Mouse (Mus musculus): Measurements from ENCODE around the gene Ticrr. TPM values are rescaled to one million over a fixed set of nuclear protein-coding genes. Genes with fewer than 3 reads are reported as not detected.
A peak's percentile ranks its signal among the peaks of the same experiment; 100 is the strongest.

The Ticrr gene
- polyA plus RNA-seq, 1 experiment from 2014 or later, result 5.0 TPM

DNA sequence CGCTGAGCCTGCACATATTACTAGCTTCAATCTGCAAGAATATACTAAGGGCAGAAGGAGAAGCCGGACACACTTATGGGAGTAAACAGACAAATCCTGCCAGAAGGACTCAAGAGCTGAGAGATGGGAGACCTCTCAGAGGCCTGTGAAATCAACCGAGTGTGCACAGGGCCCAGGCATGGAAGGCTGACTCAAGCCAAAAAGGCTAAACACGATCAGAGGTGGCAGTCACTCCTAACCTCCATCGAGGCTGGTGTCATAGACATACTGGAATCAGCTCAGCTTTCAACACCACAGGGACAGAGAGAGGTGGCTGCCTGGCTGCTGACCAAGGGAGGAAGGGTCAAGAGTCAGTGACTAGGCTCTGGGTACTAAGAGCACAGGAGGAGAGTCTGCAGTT is 45.2 kb downstream of the Ticrr start:
- no peaks in the 10 kb centered on the region; the same call in none of the 2 replicates for H3K36me3 ChIP-seq
- no peak for ATAC-seq (replicated peaks)
- no peak overlapping the region for H3K27ac ChIP-seq (replicated peaks)
- H3K27me3 ChIP-seq, result no peaks in the 10 kb centered on the region
- H3K4me1 ChIP-seq, result peaks cover under 1% of the 10 kb centered on the region; the same call in 1 of the 2 replicates
- WGBS, result 89% methylated on average over 5 of the region's 5 CpGs
- no peaks in the 10 kb centered on the region for H3K9me3 ChIP-seq
- no peak overlapping the region for H3K9ac ChIP-seq (replicated peaks)
- H3K4me3 ChIP-seq, result no peak overlapping the region
- H3K4me2 ChIP-seq (replicated peaks), result no peak overlapping the region

GRCm38 (mm10) chr7:79710130-79710607 is 50.2 kb downstream of the Ticrr start:
- H3K4me1 ChIP-seq, result peaks cover 13% of the 10 kb centered on the region
- peak overlapping the region; percentile 48 for H3K4me3 ChIP-seq
- no peaks in the 10 kb centered on the region for H3K27me3 ChIP-seq
- H3K9me3 ChIP-seq, result no peaks in the 10 kb centered on the region
- peak overlapping the region; percentile 68 for H3K4me2 ChIP-seq (replicated peaks)
- 1% methylated on average over 55 of the region's 55 CpGs for WGBS
- no peaks in the 10 kb centered on the region for H3K36me3 ChIP-seq
- H3K9ac ChIP-seq (replicated peaks), result peak overlapping the region; percentile 58
- ATAC-seq (replicated peaks), result peak; percentile 91
- H3K27ac ChIP-seq (replicated peaks), result 0 out of 2 replicates have a peak overlapping the region, but pooled peaks have one; percentile 6

GRCm38 (mm10) chr7:79710831-79711230 is 50.8 kb downstream of the Ticrr start:
- Histone ChIP-seq H3K4me2 (replicated peaks) (peak overlapping the region; percentile 68), H3K9ac (replicated peaks) (peak overlapping the region; percentile 58), H3K36me3 (no peaks in the 10 kb centered on the region), H3K27me3 (no peaks in the 10 kb centered on the region), H3K27ac (replicated peaks) (0 out of 2 replicates have a peak overlapping the region, but pooled peaks have one; percentile 6), H3K4me3 (peak overlapping the region; percentile 48), H3K9me3 (no peaks in the 10 kb centered on the region), H3K4me1 (peaks cover 16% of the 10 kb centered on the region)
- WGBS, result 32% methylated on average over 17 of the region's 17 CpGs
- ATAC-seq (replicated peaks), result no peak

- Histone ChIP-seq H3K9me3 (no peaks in the 10 kb centered on the region), H3K27ac (replicated peaks) (no peak within 1 kb of the TSS), H3K4me2 (replicated peaks) (peak within 1 kb of the TSS; percentile 68), H3K36me3 (no peaks in the 10 kb centered on the region), H3K4me1 (peaks cover 16% of the 10 kb centered on the region), H3K4me3 (peak within 1 kb of the TSS; percentile 54), H3K9ac (replicated peaks) (peak within 1 kb of the TSS; percentile 50), H3K27me3 (no peaks in the 10 kb centered on the region)
- peak; percentile 90 for ATAC-seq (replicated peaks)
- under 1% methylated on average over 53 of the region's 55 CpGs for WGBS
These were observed 55.4 kb downstream of the Ticrr start, which contains the start of gene Kif7 for GRCm38 (mm10) chr7:79715187-79715981. Gene Kif7, minus strand, starts transcription at chr7:79715720.

GRCm38 (mm10) chr7:79721386-79721977 is 61.5 kb downstream of the Ticrr start:
- peak overlapping the region; percentile 20 for H3K27ac ChIP-seq (replicated peaks)
- peak overlapping the region; percentile 75 for H3K9ac ChIP-seq (replicated peaks)
- H3K4me3 ChIP-seq, result peak overlapping the region; percentile 67
- H3K4me1 ChIP-seq, result peaks cover 3% of the 10 kb centered on the region; the same call in 1 of the 2 replicates
- no peaks in the 10 kb centered on the region for H3K9me3 ChIP-seq
- under 1% methylated on average over 48 of the region's 48 CpGs for WGBS
- peaks cover 13% of the 10 kb centered on the region; the same call in 1 of the 2 replicates for H3K27me3 ChIP-seq
- H3K4me2 ChIP-seq (replicated peaks), result peak overlapping the region; percentile 91
- peak; percentile 85 for ATAC-seq (replicated peaks)
- H3K36me3 ChIP-seq, result no peaks in the 10 kb centered on the region

GRCm38 (mm10) chr7:79727091-79727490 is 67.1 kb downstream of the Ticrr start:
- 8% methylated on average over 2 of the region's 2 CpGs for WGBS
- H3K27me3 ChIP-seq, result peaks cover 10% of the 10 kb centered on the region; the same call in 1 of the 2 replicates
- H3K4me3 ChIP-seq, result no peak overlapping the region
- H3K36me3 ChIP-seq, result no peaks in the 10 kb centered on the region
- no peak overlapping the region for H3K4me2 ChIP-seq (replicated peaks)
- ATAC-seq (replicated peaks), result peak; percentile 44; the same call in 1 of the 2 replicates
- H3K9me3 ChIP-seq, result no peaks in the 10 kb centered on the region
- no peak overlapping the region for H3K9ac ChIP-seq (replicated peaks)
- no peak overlapping the region for H3K27ac ChIP-seq (replicated peaks)
- H3K4me1 ChIP-seq, result no peaks in the 10 kb centered on the region

GRCm38 (mm10) chr7:79728219-79728618 is 68.2 kb downstream of the Ticrr start:
- Histone ChIP-seq H3K4me2 (replicated peaks) (no peak overlapping the region), H3K9ac (replicated peaks) (no peak overlapping the region), H3K27ac (replicated peaks) (no peak overlapping the region), H3K4me1 (no peaks in the 10 kb centered on the region), H3K36me3 (no peaks in the 10 kb centered on the region), H3K27me3 (peaks cover 4% of the 10 kb centered on the region; the same call in 1 of the 2 replicates), H3K4me3 (no peak overlapping the region), H3K9me3 (no peaks in the 10 kb centered on the region)
- peak; percentile 36 for ATAC-seq (replicated peaks)
- 26% methylated on average over 6 of the region's 6 CpGs for WGBS

DNA sequence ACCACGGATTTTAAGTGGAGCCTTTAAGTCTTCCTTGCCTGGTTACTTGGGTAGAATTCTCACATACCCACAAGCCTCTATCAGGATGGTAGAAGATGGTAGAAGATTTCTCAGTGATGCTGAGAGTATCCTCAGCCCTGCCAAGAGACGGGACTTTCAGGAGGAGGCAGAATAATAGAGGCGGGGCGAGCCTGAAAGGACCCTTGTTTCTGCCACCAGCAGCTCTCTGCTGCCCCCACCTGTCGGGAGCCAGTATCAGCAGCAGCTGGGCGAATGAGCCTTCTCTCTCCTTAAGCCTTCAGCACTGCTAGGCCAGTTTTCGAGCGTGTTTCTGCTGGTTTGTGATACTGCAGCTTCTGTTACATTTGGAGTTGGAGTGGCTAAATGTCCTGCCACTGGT is 69.2 kb downstream of the Ticrr start:
- Histone ChIP-seq H3K27me3 (no peaks in the 10 kb centered on the region), H3K27ac (replicated peaks) (no peak overlapping the region), H3K9me3 (no peaks in the 10 kb centered on the region), H3K9ac (replicated peaks) (no peak overlapping the region), H3K36me3 (no peaks in the 10 kb centered on the region), H3K4me2 (replicated peaks) (no peak overlapping the region), H3K4me3 (no peak overlapping the region), H3K4me1 (no peaks in the 10 kb centered on the region)
- peak; percentile 27; the same call in 1 of the 2 replicates for ATAC-seq (replicated peaks)
- WGBS, result 5% methylated on average over 8 of the region's 8 CpGs

DNA sequence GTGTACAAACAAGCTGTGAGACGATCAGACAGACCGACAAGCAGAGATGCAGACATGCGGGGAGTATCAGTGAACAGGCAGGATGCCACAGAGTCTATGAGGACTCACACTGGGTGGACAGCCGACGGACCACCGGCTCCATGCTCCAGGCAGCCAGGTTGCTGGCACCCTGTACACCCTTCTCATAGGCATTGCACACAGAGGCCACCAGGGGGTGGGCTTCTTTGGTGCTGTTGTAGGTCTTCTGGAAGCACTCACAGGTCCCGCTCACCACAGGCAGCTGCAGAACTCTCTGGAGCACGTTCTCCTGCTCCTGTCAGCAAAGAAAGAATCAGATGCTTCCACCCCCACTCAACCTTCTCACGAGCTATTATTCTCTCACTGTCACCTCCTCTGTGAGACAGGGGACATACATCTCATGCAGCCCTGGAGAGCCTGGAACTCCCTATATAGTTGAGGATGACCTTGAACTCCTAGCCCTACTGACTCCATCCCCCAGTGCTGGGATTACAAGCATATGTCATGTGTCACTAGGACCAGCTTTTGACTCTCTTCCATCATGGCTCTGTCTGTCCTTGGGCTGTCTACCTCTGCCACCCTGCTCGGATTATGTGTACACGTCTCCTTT is 69.9 kb downstream of the Ticrr start:
- no peak overlapping the region for H3K4me2 ChIP-seq (replicated peaks)
- H3K4me3 ChIP-seq, result no peak overlapping the region
- no peak for ATAC-seq (replicated peaks)
- 64% methylated on average over 11 of the region's 11 CpGs for WGBS
- H3K27me3 ChIP-seq, result no peaks in the 10 kb centered on the region
- no peaks in the 10 kb centered on the region for H3K4me1 ChIP-seq
- H3K27ac ChIP-seq (replicated peaks), result no peak overlapping the region
- H3K9me3 ChIP-seq, result no peaks in the 10 kb centered on the region
- no peaks in the 10 kb centered on the region for H3K36me3 ChIP-seq
- H3K9ac ChIP-seq (replicated peaks), result no peak overlapping the region

DNA sequence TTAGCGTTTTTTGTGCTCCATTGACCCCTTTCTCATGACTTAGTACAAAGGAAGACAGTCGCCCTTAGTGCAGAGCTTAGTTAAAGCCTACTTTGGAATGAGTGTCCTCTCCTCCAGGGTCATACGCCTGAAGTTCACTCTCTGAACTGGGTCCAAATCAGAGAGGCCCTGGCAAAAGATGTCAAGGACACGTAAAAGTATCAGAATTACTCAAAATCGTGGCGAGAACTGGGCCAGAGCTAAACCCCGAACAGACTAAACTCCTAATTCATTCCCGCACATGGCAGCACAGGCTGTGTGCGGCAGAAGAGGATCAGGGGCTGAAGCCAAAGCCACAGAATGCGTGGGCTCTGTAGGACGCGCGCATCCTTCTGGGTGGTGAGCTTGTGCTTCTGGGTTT is 71.4 kb downstream of the Ticrr start:
- H3K27me3 ChIP-seq, result no peaks in the 10 kb centered on the region
- no peak overlapping the region for H3K4me2 ChIP-seq (replicated peaks)
- H3K9ac ChIP-seq (replicated peaks), result no peak overlapping the region
- H3K9me3 ChIP-seq, result no peaks in the 10 kb centered on the region
- 76% methylated on average over 13 of the region's 13 CpGs for WGBS
- H3K27ac ChIP-seq (replicated peaks), result no peak overlapping the region
- ATAC-seq (replicated peaks), result no peak
- no peak overlapping the region for H3K4me3 ChIP-seq
- H3K4me1 ChIP-seq, result no peaks in the 10 kb centered on the region
- no peaks in the 10 kb centered on the region for H3K36me3 ChIP-seq

DNA sequence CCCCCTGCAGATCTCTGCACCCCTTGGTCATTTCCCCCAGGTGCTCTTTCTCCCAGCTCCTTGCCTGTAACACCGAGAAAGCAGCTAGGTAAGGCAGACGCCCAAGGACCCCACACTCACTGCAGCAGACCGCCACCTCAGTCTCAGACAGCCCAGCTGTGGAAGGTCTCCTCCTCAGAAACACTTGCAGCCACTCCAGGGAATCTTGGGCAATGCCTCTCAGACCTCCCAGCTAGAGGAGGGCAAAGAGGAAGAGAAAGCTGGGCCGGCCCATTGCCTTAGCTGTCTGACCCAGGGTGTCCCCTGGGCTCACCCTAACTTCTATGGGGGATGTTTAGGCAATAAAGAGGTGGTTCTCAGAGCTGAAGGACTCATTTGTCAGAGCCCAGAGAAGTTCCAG is 72.6 kb downstream of the Ticrr start, which contains the start of gene Plin1:
TSS of gene Plin1 (minus strand) at position 282 of the 400 bp plus-strand sequence.
- Histone ChIP-seq H3K27ac (replicated peaks) (no peak within 1 kb of the TSS), H3K9ac (replicated peaks) (no peak within 1 kb of the TSS), H3K9me3 (no peaks in the 10 kb centered on the region), H3K4me2 (replicated peaks) (no peak within 1 kb of the TSS), H3K36me3 (0 out of 2 replicates have a peak, but pooled peaks cover 5% of the 10 kb centered on the region), H3K4me1 (no peaks in the 10 kb centered on the region), H3K4me3 (no peak within 1 kb of the TSS), H3K27me3 (no peaks in the 10 kb centered on the region)
- ATAC-seq (replicated peaks), result no peak
- WGBS, result 55% methylated on average over 4 of the region's 4 CpGs

- no peak overlapping the region for H3K27ac ChIP-seq (replicated peaks)
- no peak for ATAC-seq (replicated peaks)
- no peak overlapping the region for H3K4me3 ChIP-seq
- no peaks in the 10 kb centered on the region for H3K9me3 ChIP-seq
- WGBS, result 82% methylated on average over 8 of the region's 8 CpGs
- no peak overlapping the region for H3K4me2 ChIP-seq (replicated peaks)
- H3K27me3 ChIP-seq, result no peaks in the 10 kb centered on the region
- H3K4me1 ChIP-seq, result no peaks in the 10 kb centered on the region
- no peak overlapping the region for H3K9ac ChIP-seq (replicated peaks)
- 0 out of 2 replicates have a peak, but pooled peaks cover 5% of the 10 kb centered on the region for H3K36me3 ChIP-seq
These were observed 74.6 kb downstream of the Ticrr start for GRCm38 (mm10) chr7:79734563-79734962.
